Mouse (Mus musculus) lung, embryonic 15.5 days (tissue): ENCODE measurements around the gene Polk. TPM values are rescaled to one million over a fixed set of nuclear protein-coding genes. Genes with fewer than 3 reads are reported as not detected.

Experiments
- ATAC-seq: fragments of 200-750 bp; cut with Nextera tagmentation; 2 replicates; pipeline ENCODE4 v1.8.0; 2017; ENCODE audit warnings: moderate number of reproducible peaks, borderline replicate concordance; ENCODE audit not compliant: low FRiP score, low TSS enrichment; ENCODE audit errors: extremely low read depth
- H3K27ac ChIP-seq: fragments of 300-500 bp; sonication (generic); 2 replicates; pipeline ENCODE4 v1.5.1; 2015; ENCODE audit warnings: moderate library complexity, mild to moderate bottlenecking, inconsistent platforms
- H3K27me3 ChIP-seq: fragments of 300-500 bp; sonication (generic); 2 replicates; pipeline ENCODE4 v1.6.1; 2015; ENCODE audit warnings: inconsistent platforms
- H3K36me3 ChIP-seq: fragments of 300-500 bp; sonication (generic); 2 replicates; pipeline ENCODE4 v1.6.1; 2015; ENCODE audit warnings: inconsistent platforms
- H3K4me1 ChIP-seq: fragments of 300-500 bp; sonication (generic); 2 replicates; pipeline ENCODE4 v1.6.1; 2015; ENCODE audit warnings: inconsistent platforms
- H3K4me2 ChIP-seq: fragments of 300-500 bp; sonication (generic); 2 replicates; pipeline ENCODE4 v1.6.1; 2015; ENCODE audit warnings: inconsistent platforms, mild to moderate bottlenecking, moderate library complexity
- H3K4me3 ChIP-seq: fragments of 300-500 bp; sonication (generic); 2 replicates; pipeline ENCODE4 v1.5.1; 2015; ENCODE audit warnings: mild to moderate bottlenecking, inconsistent platforms
- H3K9ac ChIP-seq: fragments of 300-500 bp; sonication (generic); 2 replicates; pipeline ENCODE4 v1.6.1; 2015; ENCODE audit warnings: inconsistent platforms
- H3K9me3 ChIP-seq: fragments of 300-500 bp; sonication (generic); 2 replicates; pipeline ENCODE4 v1.6.1; 2016; ENCODE audit warnings: inconsistent platforms
- WGBS: fragments of 180-500 bp; shearing (Covaris S2); methylation state at CpG from one replicate; pipeline ENCODE4 v1.1.7; 2015; 5-methylcytosine and 5-hydroxymethylcytosine counted together
- polyA plus RNA-seq: library from polyadenylated mRNA; unstranded; fragments of >200 nt; fragmentation: Nextera tagmentation; extraction: Ambion mirVana; gene quantifications from 2 replicates; pipeline ENCODE4 v1.2.1, GENCODE M21; 2015

Gene Polk
- polyA plus RNA-seq, 1 experiment from 2014 or later, result 8.7 TPM

- H3K4me2 ChIP-seq, result no peak overlapping the region
- H3K27ac ChIP-seq, result no peak overlapping the region
- H3K27me3 ChIP-seq, result no peaks in the 10 kb centered on the region
- H3K36me3 ChIP-seq, result no peaks in the 10 kb centered on the region
- no peak for ATAC-seq
- H3K9me3 ChIP-seq, result no peaks in the 10 kb centered on the region
- H3K4me1 ChIP-seq, result peaks cover 7% of the 10 kb centered on the region; the same call in 1 of the 2 replicates
- no peak overlapping the region for H3K9ac ChIP-seq
- 79% methylated on average over 5 of the region's 5 CpGs for WGBS
- H3K4me3 ChIP-seq, result no peak overlapping the region
These were observed 84.4 kb downstream of the Polk start for GRCm38 (mm10) chr13:96458018-96458417.

- Histone ChIP-seq H3K27ac (no peak overlapping the region), H3K9me3 (no peaks in the 10 kb centered on the region), H3K4me1 (peaks cover 5% of the 10 kb centered on the region; the same call in 1 of the 2 replicates), H3K36me3 (no peaks in the 10 kb centered on the region), H3K9ac (no peak overlapping the region), H3K4me3 (no peak overlapping the region), H3K27me3 (no peaks in the 10 kb centered on the region), H3K4me2 (no peak overlapping the region)
- ATAC-seq, result no peak
- 91% methylated on average over 5 of the region's 5 CpGs for WGBS
These were observed 84.8 kb downstream of the Polk start for GRCm38 (mm10) chr13:96457566-96457965.

GRCm38 (mm10) chr13:96454288-96454687 is 88.1 kb downstream of the Polk start:
- Histone ChIP-seq H3K4me2 (no peak overlapping the region), H3K9ac (no peak overlapping the region), H3K4me1 (peaks cover 13% of the 10 kb centered on the region; the same call in 1 of the 2 replicates), H3K9me3 (no peaks in the 10 kb centered on the region), H3K27me3 (no peaks in the 10 kb centered on the region), H3K27ac (no peak overlapping the region), H3K36me3 (no peaks in the 10 kb centered on the region), H3K4me3 (no peak overlapping the region)
- peak; percentile 39; the same call in 1 of the 2 replicates for ATAC-seq
- WGBS, result 53% methylated on average over 3 of the region's 3 CpGs

GRCm38 (mm10) chr13:96452621-96453020 is 89.8 kb downstream of the Polk start:
- Histone ChIP-seq H3K36me3 (no peaks in the 10 kb centered on the region), H3K4me1 (peaks cover 13% of the 10 kb centered on the region; the same call in 1 of the 2 replicates), H3K4me3 (no peak overlapping the region), H3K9ac (no peak overlapping the region), H3K9me3 (no peaks in the 10 kb centered on the region), H3K4me2 (no peak overlapping the region), H3K27ac (no peak overlapping the region), H3K27me3 (no peaks in the 10 kb centered on the region)
- ATAC-seq, result no peak
- 89% methylated on average over 3 of the region's 3 CpGs for WGBS

GRCm38 (mm10) chr13:96451386-96452140 is 90.8 kb downstream of the Polk start:
- 74% methylated on average over 11 of the region's 11 CpGs for WGBS
- Histone ChIP-seq H3K36me3 (no peaks in the 10 kb centered on the region), H3K9ac (no peak overlapping the region), H3K4me1 (peaks cover 13% of the 10 kb centered on the region; the same call in 1 of the 2 replicates), H3K27ac (no peak overlapping the region), H3K4me3 (no peak overlapping the region), H3K27me3 (no peaks in the 10 kb centered on the region), H3K9me3 (no peaks in the 10 kb centered on the region), H3K4me2 (no peak overlapping the region)
- ATAC-seq, result no peak

- Histone ChIP-seq H3K9ac (no peak overlapping the region), H3K4me3 (no peak overlapping the region), H3K4me2 (no peak overlapping the region), H3K36me3 (no peaks in the 10 kb centered on the region), H3K9me3 (no peaks in the 10 kb centered on the region), H3K27ac (no peak overlapping the region), H3K4me1 (peaks cover 13% of the 10 kb centered on the region; the same call in 1 of the 2 replicates), H3K27me3 (no peaks in the 10 kb centered on the region)
- 67% methylated on average over 7 of the region's 7 CpGs for WGBS
- ATAC-seq, result no peak
These were observed 91.5 kb downstream of the Polk start for GRCm38 (mm10) chr13:96450869-96451268.

GRCm38 (mm10) chr13:96450205-96450856 is 92.0 kb downstream of the Polk start:
- Histone ChIP-seq H3K27me3 (no peaks in the 10 kb centered on the region), H3K9ac (no peak overlapping the region), H3K4me1 (peaks cover 13% of the 10 kb centered on the region; the same call in 1 of the 2 replicates), H3K36me3 (no peaks in the 10 kb centered on the region), H3K4me2 (no peak overlapping the region), H3K4me3 (no peak overlapping the region), H3K9me3 (no peaks in the 10 kb centered on the region), H3K27ac (no peak overlapping the region)
- WGBS, result 57% methylated on average over 11 of the region's 11 CpGs
- no peak for ATAC-seq

GRCm38 (mm10) chr13:96440436-96440835 is 101.9 kb downstream of the Polk start:
- 80% methylated on average over 4 of the region's 4 CpGs for WGBS

GRCm38 (mm10) chr13:96436921-96437320 is 105.5 kb downstream of the Polk start:
- Histone ChIP-seq H3K9me3 (no peaks in the 10 kb centered on the region), H3K4me2 (no peak overlapping the region), H3K4me3 (no peak overlapping the region), H3K27ac (no peak overlapping the region), H3K4me1 (peaks cover 41% of the 10 kb centered on the region), H3K36me3 (no peaks in the 10 kb centered on the region), H3K27me3 (no peaks in the 10 kb centered on the region), H3K9ac (no peak overlapping the region)
- no peak for ATAC-seq
- 94% methylated on average over 1 of the region's 1 CpGs for WGBS

More at GRCm38 (mm10) chr13:96440436-96440835, 101.9 kb downstream of the Polk start:
- Histone ChIP-seq H3K4me2 (no peak overlapping the region), H3K4me3 (no peak overlapping the region), H3K9ac (no peak overlapping the region), H3K36me3 (no peaks in the 10 kb centered on the region), H3K27me3 (no peaks in the 10 kb centered on the region), H3K4me1 (peaks cover 6% of the 10 kb centered on the region), H3K27ac (no peak overlapping the region), H3K9me3 (no peaks in the 10 kb centered on the region)
- ATAC-seq, result no peak

- no peak for ATAC-seq
- H3K4me2 ChIP-seq, result no peak overlapping the region; the same call in 1 of the 2 replicates
- no peak overlapping the region for H3K27ac ChIP-seq
- no peak overlapping the region for H3K9ac ChIP-seq
- no peaks in the 10 kb centered on the region for H3K36me3 ChIP-seq
- WGBS, result 42% methylated on average over 12 of the region's 13 CpGs
- no peak overlapping the region for H3K4me3 ChIP-seq
- no peaks in the 10 kb centered on the region for H3K27me3 ChIP-seq
- H3K9me3 ChIP-seq, result no peaks in the 10 kb centered on the region
- H3K4me1 ChIP-seq, result peaks cover 43% of the 10 kb centered on the region
These were observed 106.6 kb downstream of the Polk start for GRCm38 (mm10) chr13:96435793-96436192.

- peak; percentile 47; the same call in 1 of the 2 replicates for ATAC-seq
- Histone ChIP-seq H3K9ac (no peak overlapping the region), H3K27me3 (no peaks in the 10 kb centered on the region), H3K9me3 (no peaks in the 10 kb centered on the region), H3K4me1 (peaks cover 43% of the 10 kb centered on the region), H3K27ac (0 out of 2 replicates have a peak overlapping the region, but pooled peaks have one; percentile 11), H3K4me3 (no peak overlapping the region), H3K36me3 (no peaks in the 10 kb centered on the region), H3K4me2 (no peak overlapping the region)
- 11% methylated on average over 5 of the region's 5 CpGs for WGBS
These were observed 107.5 kb downstream of the Polk start for GRCm38 (mm10) chr13:96434899-96435331.

GRCm38 (mm10) chr13:96433648-96434190 is 108.7 kb downstream of the Polk start:
- Histone ChIP-seq H3K4me3 (no peak overlapping the region), H3K4me1 (peaks cover 43% of the 10 kb centered on the region), H3K9ac (no peak overlapping the region), H3K9me3 (no peaks in the 10 kb centered on the region), H3K27ac (peak overlapping the region; percentile 26; the same call in 1 of the 2 replicates), H3K4me2 (no peak overlapping the region), H3K36me3 (no peaks in the 10 kb centered on the region), H3K27me3 (no peaks in the 10 kb centered on the region)
- peak; percentile 46 for ATAC-seq
- WGBS, result 36% methylated on average over 11 of the region's 11 CpGs
